Mouse (Mus musculus): ENCODE measurements at regions not wholly inside any gene's neighbourhood (a gene's known extent, or its start where the extent isn't known, plus 50 kb on each side); places are given as distances from the start of the nearest gene placed in this dataset.

GRCm38 (mm10) chr8:44512876-44513275, 422.4 kb upstream of the Fat1 start:
- no peak for DNase-seq (ENCODE audit: low spot score)

GRCm38 (mm10) chr8:44525915-44526314, 409.3 kb upstream of the Fat1 start:
- no peak for DNase-seq (ENCODE audit: low spot score)

GRCm38 (mm10) chr8:44529696-44530095, 405.6 kb upstream of the Fat1 start:
- no peak for DNase-seq (ENCODE audit: low spot score)

GRCm38 (mm10) chr8:44548885-44549284, 386.4 kb upstream of the Fat1 start:
- no peak for DNase-seq (ENCODE audit: low spot score)

GRCm38 (mm10) chr8:44559161-44559560, 376.1 kb upstream of the Fat1 start:
- no peak for DNase-seq (ENCODE audit: low spot score)

GRCm38 (mm10) chr8:44576314-44576858, 358.9 kb upstream of the Fat1 start:
- no peak for DNase-seq (ENCODE audit: low spot score)

- DNase-seq (ENCODE audit: low spot score) = no peak
Measured at GRCm38 (mm10) chr8:44576993-44577392, 358.3 kb upstream of the Fat1 start.
